Mouse (Mus musculus) left cerebral cortex, adult 2 months (tissue): ENCODE results near the gene Lrmda. TPM values are rescaled to one million over a fixed set of nuclear protein-coding genes. Genes with fewer than 3 reads are reported as not detected.

Source experiments
- DNase-seq, 2 experiments: peaks; one replicate each; pipeline ENCODE4 v3.0.0; 2021 to 2022; ENCODE audit warnings: low spot score in 2 of 2, mixed read lengths in 1 of 2; ENCODE audit errors: extremely low spot score in 1 of 2
- H3K27ac ChIP-seq: fragments of 200-600 bp; 2 replicates; pipeline ENCODE4 v1.8.1; 2022
- H3K4me3 ChIP-seq: fragments of 200-600 bp; 2 replicates; pipeline ENCODE4 v1.8.1; 2022
- CTCF ChIP-seq: fragments of 200-600 bp; IDR thresholded peaks from 2 replicates; pipeline ENCODE4 v1.8.1; 2022; ENCODE audit warnings: antibody characterized with exemption, mild to moderate bottlenecking, moderate library complexity
- intact Hi-C: fragments of 180-260 bp; cut with DNase I; formaldehyde crosslinking; loops from one replicate; pipeline ENCODE4 v1.15.1; 2025
- total RNA-seq, 2 experiments: library from RNA; stranded (reverse); gene quantifications; 2 replicates each; pipeline ENCODE4 v1.2.3; 2021

The Lrmda gene
- total RNA-seq, 2 experiments from 2014 or later, result 0.87 to 0.97 TPM

DNA sequence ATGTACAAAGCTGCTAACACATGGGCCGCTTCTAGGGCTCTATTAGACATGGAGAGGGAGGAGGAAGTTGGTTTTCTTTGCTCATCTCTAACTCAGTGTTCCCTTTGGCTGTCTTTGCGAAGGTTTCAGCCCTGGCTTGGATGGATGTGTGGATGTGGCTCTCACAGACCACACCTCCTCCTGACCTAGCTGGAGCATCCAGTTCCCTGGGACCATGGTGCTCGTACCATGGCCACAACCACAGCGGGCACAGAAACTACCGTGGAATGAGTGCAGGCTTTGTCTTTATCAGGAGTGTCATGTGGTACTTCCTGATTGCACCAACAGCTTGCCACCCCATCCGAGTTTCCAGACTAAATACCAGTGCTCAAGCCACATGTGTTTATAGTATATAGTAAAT is 98.6 kb downstream of the Lrmda start:
- intact Hi-C loops, result no loop called here
- DNase-seq, result no peak
- TF ChIP-seq CTCF, result no peak
- Histone ChIP-seq H3K27ac (no peak overlapping the region), H3K4me3 (no peak overlapping the region)

DNA sequence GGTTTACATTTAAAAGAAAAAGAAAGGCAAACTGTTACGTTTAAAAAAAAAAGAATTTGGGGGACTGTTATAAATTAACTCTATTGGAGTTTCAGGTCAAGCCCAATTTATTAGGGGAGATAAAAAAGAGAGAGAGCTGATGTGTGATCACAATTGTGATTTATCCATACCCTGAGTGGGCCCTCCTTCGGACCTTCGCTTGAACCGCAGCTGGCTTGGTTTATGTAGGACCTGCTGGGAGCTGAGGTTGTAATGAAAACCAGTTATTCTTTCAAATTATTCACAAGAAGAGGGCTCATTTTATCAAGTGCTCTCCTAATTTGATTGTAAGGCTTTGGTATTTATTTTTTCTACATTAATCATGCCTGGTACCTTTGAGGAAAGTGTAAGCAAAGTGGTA is 99.0 kb downstream of the Lrmda start:
- intact Hi-C loops, result no loop called here
- Histone ChIP-seq H3K4me3 (no peak overlapping the region), H3K27ac (no peak overlapping the region)
- TF ChIP-seq CTCF, result no peak
- DNase-seq, result no peak

DNA sequence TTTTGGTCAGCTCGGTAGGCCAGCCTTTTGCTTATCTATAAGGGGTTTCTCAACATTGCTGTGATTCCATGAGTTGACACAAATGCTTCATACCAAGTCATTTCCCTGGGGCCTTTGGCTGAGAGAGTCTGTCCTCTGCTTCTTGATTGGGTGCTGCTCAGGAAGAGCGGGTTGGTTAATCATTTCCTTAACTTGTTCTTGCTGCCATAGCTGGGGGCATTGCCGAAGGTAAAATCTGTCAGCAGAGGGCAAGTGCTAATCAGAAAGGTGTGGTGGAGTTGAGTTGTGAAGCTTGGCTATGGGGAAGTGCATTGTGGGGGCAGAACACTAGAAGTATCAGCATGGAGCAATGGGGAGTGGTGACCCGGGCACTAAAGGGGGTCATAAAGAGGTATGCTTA is 106.8 kb downstream of the Lrmda start:
- H3K27ac ChIP-seq, result no peak overlapping the region
- TF ChIP-seq CTCF, result no peak
- no peak overlapping the region for H3K4me3 ChIP-seq
- DNase-seq, result no peak
- intact Hi-C loops, result no loop called here

DNA sequence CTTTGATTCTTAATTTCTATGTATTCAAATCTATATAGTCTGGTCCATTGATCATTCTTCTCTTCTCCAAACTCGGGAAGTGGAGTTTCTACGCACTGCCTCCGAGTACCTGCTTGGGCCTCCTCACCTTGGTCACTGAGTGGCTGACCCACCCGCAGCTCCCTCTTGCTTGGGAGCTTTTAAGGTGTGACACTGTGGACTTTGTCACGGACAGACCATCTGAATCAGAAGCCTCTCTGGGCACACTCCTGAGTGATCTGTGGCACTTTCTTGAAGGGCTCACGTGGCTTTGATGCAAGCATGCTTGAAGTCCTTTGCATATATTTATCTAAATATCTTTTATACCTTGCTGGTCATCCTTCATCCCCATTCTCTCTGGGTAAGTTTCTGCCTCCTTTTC is 107.3 kb downstream of the Lrmda start:
- no peak for DNase-seq
- H3K4me3 ChIP-seq, result no peak overlapping the region
- no peak overlapping the region for H3K27ac ChIP-seq
- intact Hi-C loops, result no loop called here
- no peak for TF ChIP-seq CTCF

DNA sequence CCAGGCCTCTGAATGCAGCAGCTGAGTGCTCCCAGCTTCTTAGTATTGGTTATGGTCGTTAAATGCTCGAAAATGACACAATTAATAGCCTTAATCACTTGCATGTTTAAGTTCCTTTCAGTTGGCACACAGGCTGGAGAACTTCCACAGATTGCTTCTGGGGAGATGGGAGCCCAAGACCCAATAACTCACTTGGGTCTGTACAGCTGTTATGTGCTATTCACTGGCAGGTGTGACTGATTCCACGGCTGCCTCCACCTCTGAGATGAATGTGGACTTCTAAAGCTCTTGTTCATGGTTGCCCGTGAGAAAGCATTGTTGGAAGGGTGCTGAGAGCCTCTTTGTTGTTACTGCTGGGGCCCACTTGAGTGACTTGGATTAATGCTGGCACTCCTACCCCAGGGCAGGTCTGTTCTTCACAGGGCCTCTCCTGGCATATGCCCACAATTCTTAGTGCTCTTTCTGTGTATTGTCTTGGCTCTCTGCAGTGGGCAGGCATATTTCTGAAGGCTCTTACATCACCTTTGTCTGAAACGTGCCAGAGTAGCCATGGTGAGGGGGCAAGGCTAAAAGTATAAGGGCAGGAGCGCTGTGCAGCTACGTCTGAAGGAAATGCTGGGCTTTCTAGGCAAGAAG is 111.6 kb downstream of the Lrmda start:
- Histone ChIP-seq H3K4me3 (no peak overlapping the region), H3K27ac (no peak overlapping the region)
- TF ChIP-seq CTCF, result no peak
- DNase-seq, result no peak
- intact Hi-C loops, result no loop called here

DNA sequence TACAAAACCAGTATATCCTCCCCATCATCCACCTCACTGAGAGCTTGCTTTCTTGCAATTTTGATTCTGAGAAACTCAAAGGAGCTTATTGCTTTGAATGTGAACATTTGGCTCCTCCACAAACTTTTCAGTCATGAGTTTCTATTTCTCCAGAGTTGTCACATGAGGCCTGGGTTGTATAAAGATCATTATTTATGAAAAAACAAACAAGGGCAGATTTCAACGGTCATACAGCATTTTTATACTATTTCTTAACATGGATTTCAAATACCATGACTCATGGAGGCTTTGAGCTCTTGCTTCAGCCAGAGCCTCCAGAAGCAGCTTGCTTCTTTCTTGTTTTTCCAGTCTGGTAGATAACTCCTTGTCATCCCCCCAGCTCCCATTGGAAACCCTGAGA is 119.8 kb downstream of the Lrmda start:
- no peak overlapping the region for H3K4me3 ChIP-seq
- H3K27ac ChIP-seq, result no peak overlapping the region
- DNase-seq, result no peak
- intact Hi-C loops, result no loop called here
- no peak for TF ChIP-seq CTCF

DNA sequence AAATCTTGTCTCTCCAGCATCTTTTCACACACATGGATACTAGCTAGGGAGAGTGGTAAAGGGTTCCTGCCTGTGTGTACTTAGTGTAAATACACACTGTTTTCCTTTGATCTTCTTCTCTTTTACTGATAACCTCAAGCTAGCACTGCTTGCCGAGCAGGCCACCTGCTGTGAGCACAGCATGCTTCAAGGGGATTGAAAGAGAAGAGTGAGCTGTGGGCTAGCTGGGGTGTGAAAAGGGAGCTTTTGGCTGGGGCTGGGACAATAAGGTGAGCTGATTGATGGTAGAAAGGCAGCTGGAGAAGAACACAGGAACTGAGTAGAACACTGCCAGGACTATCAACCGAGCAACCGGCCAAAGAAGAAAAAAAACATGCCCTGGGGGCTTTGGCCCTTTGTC is 124.5 kb downstream of the Lrmda start:
- TF ChIP-seq CTCF, result no peak
- DNase-seq, result no peak

DNA sequence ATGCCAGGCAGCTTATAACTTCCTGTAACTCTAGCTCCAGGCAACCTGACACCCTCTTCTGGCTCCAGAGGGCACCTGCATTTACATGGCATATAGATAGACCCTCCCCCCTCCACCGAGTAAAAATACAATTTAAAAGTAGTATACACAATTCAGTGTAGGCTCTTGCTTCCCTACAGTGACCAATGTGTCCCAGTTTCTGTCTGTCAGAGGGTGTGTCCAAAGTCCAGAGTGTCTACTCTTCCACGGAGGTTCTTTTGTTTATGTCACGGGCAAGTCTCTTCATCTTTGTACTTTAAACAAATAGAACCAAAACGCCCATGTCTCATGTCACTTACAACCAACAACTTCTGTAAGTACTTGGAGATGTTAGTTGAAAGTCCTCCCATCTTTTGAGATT is 126.4 kb downstream of the Lrmda start:
- intact Hi-C loops, result no loop called here
- DNase-seq, result no peak

More for the DNA sequence above, 124.5 kb downstream of the Lrmda start:
- no peak overlapping the region for H3K4me3 ChIP-seq
- H3K27ac ChIP-seq, result no peak overlapping the region
- intact Hi-C loops, result no loop called here

DNA sequence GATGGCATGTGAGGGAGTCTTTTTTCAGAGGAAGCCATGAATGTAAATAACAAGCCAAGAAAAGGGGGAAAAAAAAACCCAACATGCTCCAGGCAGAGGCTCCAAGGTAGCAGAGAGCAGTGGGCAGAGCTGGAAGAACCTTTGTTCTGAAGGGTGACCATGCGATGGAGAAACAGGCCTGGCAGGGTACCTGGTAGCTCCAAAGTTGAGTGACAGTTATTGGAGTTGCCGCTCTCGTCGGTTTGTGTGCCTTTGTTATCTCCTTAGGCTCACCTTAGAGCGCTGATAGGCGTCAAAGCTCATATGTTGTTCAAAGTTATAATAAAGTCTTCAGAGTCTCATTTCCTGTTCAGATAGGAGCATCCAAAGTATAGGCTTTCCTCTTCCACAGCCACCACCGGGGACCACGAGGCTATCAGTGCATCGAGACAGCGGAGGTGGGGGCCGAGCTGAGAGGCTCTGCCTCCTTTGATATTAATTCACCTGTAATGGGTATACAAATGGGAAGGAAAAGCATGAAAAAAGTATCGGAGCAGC is 127.1 kb downstream of the Lrmda start:
- Histone ChIP-seq H3K27ac (no peak overlapping the region), H3K4me3 (no peak overlapping the region)
- no peak for DNase-seq
- TF ChIP-seq CTCF, result no peak
- intact Hi-C loops, result no loop called here

More for the DNA sequence above, 126.4 kb downstream of the Lrmda start:
- H3K4me3 ChIP-seq, result no peak overlapping the region
- no peak overlapping the region for H3K27ac ChIP-seq
- no peak for TF ChIP-seq CTCF

DNA sequence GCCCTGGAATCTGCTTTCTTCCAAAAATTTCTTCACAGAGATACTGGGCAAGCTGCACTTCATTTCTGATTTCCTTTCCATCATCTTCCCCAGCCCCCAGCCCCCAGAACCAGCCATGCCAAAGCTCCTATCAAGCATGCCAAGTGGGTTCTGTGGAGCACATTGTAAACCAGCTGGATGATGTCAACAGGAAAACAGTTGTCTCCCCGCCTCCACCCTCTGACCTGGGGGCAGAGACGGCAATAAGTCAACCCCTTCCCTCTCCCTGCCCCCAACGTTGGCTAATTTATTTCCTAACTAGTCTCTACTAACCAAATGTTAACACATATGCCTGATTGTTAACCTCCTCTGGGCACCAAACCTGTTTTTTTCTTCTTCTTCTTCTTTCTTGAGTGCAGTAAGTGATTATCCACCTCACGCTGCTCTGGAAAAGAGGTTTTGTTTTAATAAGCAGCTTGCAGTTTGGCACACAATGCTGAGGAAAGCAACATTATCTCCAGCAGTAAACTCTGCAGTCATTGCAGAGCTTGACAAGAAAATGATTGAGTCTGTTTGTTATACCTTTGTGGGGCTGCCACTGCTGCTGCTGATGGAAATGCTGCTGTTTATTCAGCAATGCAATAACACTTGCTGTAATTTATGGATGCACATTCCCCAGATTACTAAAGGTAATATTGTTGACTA is 128.0 kb downstream of the Lrmda start:
- intact Hi-C loops, result no loop called here
- TF ChIP-seq CTCF, result no peak
- DNase-seq, result no peak
- no peak overlapping the region for H3K27ac ChIP-seq
- H3K4me3 ChIP-seq, result no peak overlapping the region

DNA sequence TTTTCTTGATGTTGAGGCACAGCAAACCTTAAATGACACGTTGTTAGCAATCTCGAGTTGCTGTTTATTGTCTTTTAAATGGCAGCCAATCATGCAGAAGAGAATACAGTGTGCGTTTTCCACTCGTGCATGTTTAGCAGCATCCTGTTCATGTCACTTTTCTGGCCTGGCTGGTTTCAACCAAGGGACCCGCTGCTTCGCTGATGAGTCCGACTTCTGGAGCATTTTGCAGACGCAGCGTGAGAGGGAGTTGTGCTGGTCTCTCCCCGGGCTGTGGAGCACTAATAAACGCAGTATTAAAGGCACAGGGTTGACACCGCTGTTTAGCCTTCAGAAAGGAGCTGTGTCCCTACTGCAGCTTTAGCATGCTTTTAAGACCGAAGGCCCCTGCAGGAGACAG is 133.2 kb downstream of the Lrmda start:
- no peak for DNase-seq
- no peak for TF ChIP-seq CTCF
- H3K27ac ChIP-seq, result no peak overlapping the region
- no peak overlapping the region for H3K4me3 ChIP-seq
- intact Hi-C loops, result no loop called here

DNA sequence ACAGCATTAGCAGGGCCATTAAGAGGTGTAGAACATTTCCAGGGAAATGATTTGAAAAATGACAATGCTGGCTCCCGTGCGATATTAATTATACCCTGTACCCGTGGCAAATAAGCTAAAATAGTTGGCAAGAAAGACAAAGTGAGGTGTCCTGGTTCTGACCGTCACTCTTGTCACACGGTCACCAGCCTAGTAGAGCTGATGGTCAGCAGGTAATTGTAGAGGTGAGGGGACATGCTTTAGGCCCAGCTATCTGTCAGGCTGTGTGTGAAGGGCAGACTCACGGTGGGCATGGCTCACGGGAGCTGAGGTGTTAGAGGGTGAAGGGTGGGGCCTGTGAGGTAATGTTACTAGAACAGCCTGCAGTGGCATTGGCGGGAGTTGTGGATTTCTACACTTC is 134.6 kb downstream of the Lrmda start:
- no peak overlapping the region for H3K27ac ChIP-seq
- intact Hi-C loops, result no loop called here
- H3K4me3 ChIP-seq, result no peak overlapping the region
- no peak for DNase-seq
- TF ChIP-seq CTCF, result no peak

DNA sequence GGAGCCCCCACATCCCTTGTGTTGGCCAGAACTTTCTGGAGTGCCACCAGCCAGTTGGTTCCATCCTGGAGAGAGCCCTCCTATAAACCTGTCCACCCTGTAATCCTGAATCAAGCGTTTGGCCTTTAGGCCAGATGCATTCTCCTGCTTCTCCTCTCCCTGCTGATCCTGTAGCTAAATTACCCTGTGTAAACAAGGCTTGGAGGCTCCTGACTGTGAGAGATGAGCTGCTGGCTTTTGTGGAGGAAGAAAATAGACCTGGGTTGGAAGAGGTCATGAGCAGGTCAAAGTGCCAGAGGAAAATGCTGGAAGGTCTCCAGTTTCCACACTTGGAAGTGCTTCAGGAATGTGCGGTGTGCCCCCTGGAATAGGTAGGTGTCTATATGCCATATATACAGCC is 135.5 kb downstream of the Lrmda start:
- intact Hi-C loops, result no loop called here
- no peak for TF ChIP-seq CTCF

More for the DNA sequence above, 135.5 kb downstream of the Lrmda start:
- no peak overlapping the region for H3K27ac ChIP-seq
- no peak for DNase-seq
- H3K4me3 ChIP-seq, result no peak overlapping the region
